Mouse (Mus musculus): Measurements from ENCODE around the gene Gzmc.
A peak's percentile ranks its signal among the peaks of the same experiment; 100 is the strongest.
"Not testable (repeated sequence)": the region's sequence is repeated elsewhere in the genome, so short reads cannot be mapped to it uniquely, and the experiment has no call there.

The Gzmc gene

GRCm38 (mm10) chr14:56234556-56234955 lies at the start of gene Gzmc:
Gene Gzmc (minus strand): TSS chr14:56234656.
- no peak for DNase-seq (ENCODE audit: low spot score in 2 of 2)

- no peak for DNase-seq (ENCODE audit: low spot score in 2 of 2)
Measured at GRCm38 (mm10) chr14:56283816-56284215, 49.4 kb upstream of the Gzmc start.

GRCm38 (mm10) chr14:56281090-56281489 lies 46.6 kb upstream of the Gzmc start:
- no peak for DNase-seq (ENCODE audit: low spot score in 2 of 2)

GRCm38 (mm10) chr14:56278691-56279090 lies 44.2 kb upstream of the Gzmc start:
- DNase-seq (ENCODE audit: low spot score in 2 of 2): not testable (repeated sequence)

GRCm38 (mm10) chr14:56276096-56276495 lies 41.6 kb upstream of the Gzmc start:
- DNase-seq (ENCODE audit: low spot score in 2 of 2): not testable (repeated sequence)

GRCm38 (mm10) chr14:56266109-56266508 lies 31.7 kb upstream of the Gzmc start:
- DNase-seq (ENCODE audit: low spot score in 2 of 2): no peak

- DNase-seq (ENCODE audit: low spot score in 2 of 2): no peak
Measured at GRCm38 (mm10) chr14:56262153-56262552, 27.7 kb upstream of the Gzmc start, which contains the start of gene Gzmb. Gene Gzmb (minus strand): TSS chr14:56262260.

- no peak for DNase-seq (ENCODE audit: low spot score in 2 of 2)
Measured at GRCm38 (mm10) chr14:56240409-56240808, 6.0 kb upstream of the Gzmc start.

GRCm38 (mm10) chr14:56211317-56211716 lies 23.1 kb downstream of the Gzmc start, which contains the start of gene Gzmf:
Gene Gzmf (minus strand): TSS chr14:56211417.
- DNase-seq (ENCODE audit: low spot score in 2 of 2): no peak

- no peak for DNase-seq (ENCODE audit: low spot score in 2 of 2)
Measured at GRCm38 (mm10) chr14:56205613-56206012, 28.8 kb downstream of the Gzmc start.

GRCm38 (mm10) chr14:56205021-56205420 lies 29.4 kb downstream of the Gzmc start:
- not testable (repeated sequence) for DNase-seq (ENCODE audit: low spot score in 2 of 2)

GRCm38 (mm10) chr14:56203975-56204374 lies 30.5 kb downstream of the Gzmc start:
- DNase-seq (ENCODE audit: low spot score in 2 of 2): peak; percentile 7 to 12

GRCm38 (mm10) chr14:56186946-56187345 lies 47.5 kb downstream of the Gzmc start:
- DNase-seq (ENCODE audit: low spot score in 2 of 2): no peak

- no peak for DNase-seq (ENCODE audit: low spot score in 2 of 2)
Measured at GRCm38 (mm10) chr14:56186521-56186920, 47.9 kb downstream of the Gzmc start.
